Mouse (Mus musculus) mammary gland, adult 2 months (tissue): Measurements from ENCODE around the gene 4930432M17Rik. TPM values are rescaled to one million over a fixed set of nuclear protein-coding genes. Genes with fewer than 3 reads are reported as not detected.

Experiments
- polyA plus RNA-seq: library from polyadenylated mRNA; depleted of rRNA; stranded (reverse); fragments of >200 nt; gene quantifications from 2 replicates; pipeline ENCODE4 v1.2.3, GENCODE M21; 2012; ENCODE audit warnings: low replicate concordance; rRNA removed

The 4930432M17Rik gene
- not detected in 2 replicates for polyA plus RNA-seq

DNA sequence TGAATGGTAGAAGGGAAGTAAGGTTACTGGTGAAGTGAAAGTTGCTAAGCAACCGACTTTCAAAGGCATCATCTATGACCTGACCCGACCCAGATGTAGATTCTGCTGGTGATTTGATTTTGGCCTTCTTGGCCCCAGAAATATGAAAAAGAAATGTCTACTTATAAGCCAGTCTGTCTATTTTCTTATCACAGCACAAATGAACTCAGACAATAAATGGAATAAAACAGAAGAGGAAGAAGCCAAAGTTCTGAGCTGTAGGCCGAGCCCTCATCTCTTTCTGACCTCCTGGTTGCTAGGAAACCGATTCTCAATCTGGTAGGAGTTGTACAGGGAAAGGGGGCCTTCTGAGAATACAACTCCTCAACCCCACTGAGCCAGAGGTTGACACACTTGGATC is at the start of gene 4930432M17Rik:
Gene 4930432M17Rik, plus strand, starts transcription at position 301 of the 400 bp plus-strand sequence.

GRCm38 (mm10) chr3:121722971-121723844 is 52.6 kb downstream of the 4930432M17Rik start, which contains the start of gene F3:
Gene F3, plus strand, starts transcription at chr3:121723537.

Other genes starting within 250 kb of the 4930432M17Rik start
- gene Cnn3, start 244.3 kb upstream of the 4930432M17Rik start, polyA plus RNA-seq, result 140 and 200 TPM in 2 replicates
- gene Slc44a3, start 138.4 kb upstream of the 4930432M17Rik start, polyA plus RNA-seq, result 7.6 and 13.7 TPM in 2 replicates
- gene F3, start 52.8 kb downstream of the 4930432M17Rik start, polyA plus RNA-seq, result 44.1 and 49.6 TPM in 2 replicates
- 4.9 and 9.2 TPM in 2 replicates for gene Abcd3, start 144.5 kb downstream of the 4930432M17Rik start, polyA plus RNA-seq